Mouse (Mus musculus) heart, embryonic 11.5 days (tissue): ENCODE measurements around the gene Slc13a2. TPM values are rescaled to one million over a fixed set of nuclear protein-coding genes. Genes with fewer than 3 reads are reported as not detected.
A peak's percentile ranks its signal among the peaks of the same experiment; 100 is the strongest.

ENCODE experiments used
- ATAC-seq: fragments of 200-750 bp; cut with Nextera tagmentation; replicated peaks from 2 replicates; pipeline ENCODE4 v1.8.0; 2017; ENCODE audit warnings: moderate library complexity; ENCODE audit not compliant: insufficient number of reproducible peaks, low FRiP score, low TSS enrichment
- H3K27ac ChIP-seq: fragments of 300-500 bp; sonication (generic); 2 replicates; pipeline ENCODE4 v1.5.1; 2014; ENCODE audit warnings: mild to moderate bottlenecking, low read depth, low read length
- H3K27me3 ChIP-seq: fragments of 300-500 bp; sonication (generic); 2 replicates; pipeline ENCODE4 v1.6.1; 2014; ENCODE audit warnings: mild to moderate bottlenecking, low read length, mixed read lengths; ENCODE audit not compliant: control insufficient read depth, insufficient read depth
- H3K36me3 ChIP-seq: fragments of 300-500 bp; sonication (generic); 2 replicates; pipeline ENCODE4 v1.6.1; 2014; ENCODE audit warnings: mild to moderate bottlenecking, low read length, moderate library complexity, mixed read lengths; ENCODE audit not compliant: control insufficient read depth, insufficient read depth
- H3K4me1 ChIP-seq: fragments of 300-500 bp; sonication (generic); 2 replicates; pipeline ENCODE4 v1.6.1; 2014; ENCODE audit warnings: low read length; ENCODE audit not compliant: control insufficient read depth, insufficient read depth
- H3K4me2 ChIP-seq: fragments of 300-500 bp; sonication (generic); 2 replicates; pipeline ENCODE4 v1.6.1; 2014; ENCODE audit warnings: mild to moderate bottlenecking, moderate library complexity
- H3K4me3 ChIP-seq: fragments of 300-500 bp; sonication (generic); 2 replicates; pipeline ENCODE4 v1.5.1; 2014; ENCODE audit warnings: low read depth, low read length
- H3K9ac ChIP-seq: fragments of 300-500 bp; sonication (generic); 2 replicates; pipeline ENCODE4 v1.6.1; 2014; ENCODE audit warnings: mild to moderate bottlenecking, low read depth, low read length, moderate library complexity
- H3K9me3 ChIP-seq: fragments of 300-500 bp; sonication (generic); replicated peaks from 2 replicates; pipeline ENCODE4 v1.6.1; 2016; ENCODE audit warnings: low read length; ENCODE audit not compliant: control insufficient read depth
- WGBS: fragments of 180-500 bp; shearing (Covaris S2); extraction: QIAGEN DNeasy Blood & Tissue Kit; methylation state at CpG from one replicate; pipeline ENCODE4 v1.1.7; 2014; ENCODE audit not compliant: insufficient replicate concordance; 5-methylcytosine and 5-hydroxymethylcytosine counted together
- polyA plus RNA-seq: library from polyadenylated mRNA; unstranded; fragments of >200 nt; fragmentation: Nextera tagmentation; extraction: Ambion mirVana; gene quantifications from 2 replicates; pipeline ENCODE4 v1.2.1, GENCODE M21; 2014

Gene Slc13a2
- polyA plus RNA-seq, 1 experiment from 2014 or later = not detected

DNA sequence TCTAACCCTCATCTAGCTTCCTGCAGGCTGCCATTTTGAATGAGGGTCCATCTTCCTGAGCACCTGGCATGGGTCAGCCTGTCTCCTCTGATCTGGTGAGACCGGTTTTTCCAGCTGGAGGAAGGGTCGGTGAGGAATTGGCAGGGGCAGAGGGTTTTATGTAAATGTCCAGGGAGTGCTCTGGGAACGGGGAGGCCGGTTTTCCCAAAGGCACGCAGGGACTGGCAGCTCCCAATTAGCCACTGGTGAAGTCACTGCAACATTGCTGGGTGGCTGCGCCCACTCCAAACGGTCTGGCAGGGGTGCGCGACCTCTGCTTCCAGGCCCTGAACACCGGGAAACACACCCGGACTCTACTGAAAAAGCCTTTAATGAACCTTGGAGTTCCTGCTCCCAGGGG is 25.1 kb downstream of the Slc13a2 start:
- Histone ChIP-seq H3K9ac (no peak overlapping the region), H3K27ac (no peak overlapping the region), H3K36me3 (no peaks in the 10 kb centered on the region), H3K4me1 (no peaks in the 10 kb centered on the region), H3K4me3 (0 out of 2 replicates have a peak overlapping the region, but pooled peaks have one; percentile 8), H3K4me2 (peak overlapping the region; percentile 50), H3K9me3 (no peaks in the 10 kb centered on the region), H3K27me3 (peaks cover 13% of the 10 kb centered on the region)
- ATAC-seq = no peak
- 45% methylated on average over 11 of the region's 11 CpGs for WGBS

GRCm38 (mm10) chr11:78392728-78393127 is 29.3 kb downstream of the Slc13a2 start:
- no peak overlapping the region for H3K4me3 ChIP-seq
- no peaks in the 10 kb centered on the region for H3K4me1 ChIP-seq
- WGBS = 69% methylated on average over 3 of the region's 3 CpGs
- H3K9ac ChIP-seq = no peak overlapping the region
- H3K27ac ChIP-seq = no peak overlapping the region
- H3K9me3 ChIP-seq = no peaks in the 10 kb centered on the region
- H3K36me3 ChIP-seq = no peaks in the 10 kb centered on the region
- H3K27me3 ChIP-seq = peaks cover 8% of the 10 kb centered on the region; the same call in 1 of the 2 replicates
- no peak overlapping the region for H3K4me2 ChIP-seq
- no peak for ATAC-seq

DNA sequence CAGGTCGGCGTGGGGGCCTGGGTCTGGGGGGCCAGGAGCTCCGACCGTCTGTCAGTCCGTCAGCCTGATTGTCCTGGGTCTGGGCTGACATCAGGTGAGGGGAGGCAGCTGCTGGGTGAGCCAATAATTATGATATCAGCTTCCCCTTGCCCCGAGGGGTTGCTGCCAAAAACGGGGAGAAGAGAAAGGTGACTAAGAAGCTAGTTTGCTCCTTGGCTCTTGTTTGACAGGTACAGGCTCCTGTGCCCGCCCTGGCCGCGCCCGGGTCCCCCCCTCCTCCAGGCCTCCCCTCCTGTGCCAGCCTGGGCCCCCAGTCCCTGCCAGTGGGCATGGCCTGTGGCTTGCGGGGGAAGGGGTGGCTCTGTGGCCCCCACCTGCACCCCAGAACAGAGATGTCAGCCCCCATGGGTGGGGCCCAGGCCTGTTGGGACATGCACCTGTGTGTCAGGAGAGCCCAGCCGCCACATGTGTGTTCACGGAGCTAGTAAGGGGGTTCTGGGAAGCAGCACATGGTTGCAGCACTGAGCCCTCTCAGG is 35.4 kb downstream of the Slc13a2 start, which contains the start of gene Foxn1:
Gene Foxn1 (minus strand): TSS at position 51 of the 536 bp plus-strand sequence.
- H3K4me1 ChIP-seq = no peaks in the 10 kb centered on the region
- no peaks in the 10 kb centered on the region; the same call in 1 of the 2 replicates for H3K27me3 ChIP-seq
- H3K36me3 ChIP-seq = no peaks in the 10 kb centered on the region
- H3K9ac ChIP-seq = no peak within 1 kb of the TSS
- H3K9me3 ChIP-seq = no peaks in the 10 kb centered on the region
- H3K27ac ChIP-seq = no peak within 1 kb of the TSS
- no peak within 1 kb of the TSS for H3K4me3 ChIP-seq
- no peak within 1 kb of the TSS for H3K4me2 ChIP-seq
- 76% methylated on average over 14 of the region's 14 CpGs for WGBS
- ATAC-seq = peak; percentile 35; the same call in 1 of the 2 replicates

DNA sequence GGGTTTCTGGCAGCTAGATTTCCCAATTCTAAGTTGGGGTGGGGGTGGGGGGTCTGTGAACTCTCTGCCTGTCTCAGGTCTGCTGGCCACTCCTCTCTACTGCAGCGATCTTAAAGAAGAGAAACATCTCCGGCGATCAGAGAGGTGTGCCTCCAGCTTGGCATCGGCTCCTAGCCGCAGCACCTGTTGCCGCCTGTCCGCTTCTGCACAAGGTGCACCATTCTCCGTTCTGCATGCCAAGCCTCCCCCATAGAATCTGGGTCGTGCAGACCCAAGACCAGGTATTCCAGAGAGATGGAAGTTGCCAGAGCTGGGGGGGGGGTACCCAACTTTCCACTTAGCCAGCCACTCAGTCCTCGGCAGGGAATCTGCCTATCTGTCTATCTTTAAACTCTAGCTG is 36.2 kb downstream of the Slc13a2 start:
- Histone ChIP-seq H3K4me3 (no peak overlapping the region), H3K9ac (no peak overlapping the region), H3K9me3 (no peaks in the 10 kb centered on the region), H3K27me3 (no peaks in the 10 kb centered on the region; the same call in 1 of the 2 replicates), H3K4me2 (no peak overlapping the region), H3K36me3 (no peaks in the 10 kb centered on the region), H3K4me1 (no peaks in the 10 kb centered on the region), H3K27ac (no peak overlapping the region)
- WGBS = 82% methylated on average over 10 of the region's 10 CpGs
- ATAC-seq = no peak

DNA sequence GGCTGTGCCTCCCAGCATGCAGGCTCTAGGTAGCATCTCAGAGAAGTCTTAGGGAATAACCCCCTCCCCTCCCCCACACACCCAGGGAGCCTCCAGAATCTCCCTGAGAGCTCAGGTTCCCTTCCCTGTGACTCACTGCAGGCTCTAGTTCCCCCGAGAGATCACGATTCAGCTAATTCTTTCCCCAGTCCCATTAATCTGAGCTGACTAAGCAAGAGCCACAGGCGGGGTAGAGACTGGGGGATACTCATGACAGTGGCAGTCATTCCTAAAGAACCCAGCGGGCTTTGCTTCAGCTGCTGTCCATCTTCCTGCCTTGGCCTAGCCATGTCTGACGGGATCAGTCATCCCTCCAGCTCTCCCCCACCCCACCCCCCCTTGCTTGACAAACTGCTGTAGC is 39.3 kb downstream of the Slc13a2 start:
- Histone ChIP-seq H3K27ac (no peak overlapping the region), H3K9ac (no peak overlapping the region), H3K4me2 (no peak overlapping the region), H3K4me1 (no peaks in the 10 kb centered on the region), H3K36me3 (no peaks in the 10 kb centered on the region), H3K4me3 (no peak overlapping the region), H3K9me3 (no peaks in the 10 kb centered on the region), H3K27me3 (no peaks in the 10 kb centered on the region; the same call in 1 of the 2 replicates)
- 33% methylated on average over 5 of the region's 5 CpGs for WGBS
- ATAC-seq = no peak

GRCm38 (mm10) chr11:78382286-78382685 is 39.7 kb downstream of the Slc13a2 start:
- H3K4me3 ChIP-seq = no peak overlapping the region
- H3K9ac ChIP-seq = no peak overlapping the region
- H3K27ac ChIP-seq = no peak overlapping the region
- no peak for ATAC-seq
- peaks cover 2% of the 10 kb centered on the region; the same call in 1 of the 2 replicates for H3K27me3 ChIP-seq
- no peaks in the 10 kb centered on the region for H3K9me3 ChIP-seq
- no peaks in the 10 kb centered on the region for H3K36me3 ChIP-seq
- H3K4me2 ChIP-seq = no peak overlapping the region
- H3K4me1 ChIP-seq = no peaks in the 10 kb centered on the region
- 75% methylated on average over 7 of the region's 7 CpGs for WGBS

DNA sequence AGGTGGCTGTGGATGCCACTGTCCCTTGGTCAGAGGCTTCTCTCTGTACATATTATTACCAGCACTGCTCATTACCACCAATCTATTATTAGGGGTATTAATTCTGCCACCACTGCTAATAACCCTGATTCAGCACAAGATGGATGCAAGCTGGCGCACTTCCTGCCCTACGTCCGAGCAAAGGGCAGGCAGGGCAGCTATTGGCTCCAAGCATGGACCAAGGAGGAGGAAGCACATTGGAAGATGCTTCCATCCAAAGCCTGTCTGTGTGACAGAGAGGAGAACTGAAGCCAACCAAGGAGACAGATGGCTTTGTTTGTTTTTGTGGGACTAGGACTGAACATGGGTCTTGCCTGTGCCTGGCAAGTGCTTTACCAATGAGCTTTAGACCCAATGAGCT is 41.0 kb downstream of the Slc13a2 start:
- Histone ChIP-seq H3K4me1 (no peaks in the 10 kb centered on the region), H3K27ac (no peak overlapping the region), H3K4me3 (no peak overlapping the region), H3K36me3 (no peaks in the 10 kb centered on the region), H3K4me2 (no peak overlapping the region), H3K9ac (no peak overlapping the region), H3K27me3 (peaks cover 4% of the 10 kb centered on the region; the same call in 1 of the 2 replicates), H3K9me3 (no peaks in the 10 kb centered on the region)
- WGBS = 79% methylated on average over 3 of the region's 3 CpGs
- ATAC-seq = no peak

DNA sequence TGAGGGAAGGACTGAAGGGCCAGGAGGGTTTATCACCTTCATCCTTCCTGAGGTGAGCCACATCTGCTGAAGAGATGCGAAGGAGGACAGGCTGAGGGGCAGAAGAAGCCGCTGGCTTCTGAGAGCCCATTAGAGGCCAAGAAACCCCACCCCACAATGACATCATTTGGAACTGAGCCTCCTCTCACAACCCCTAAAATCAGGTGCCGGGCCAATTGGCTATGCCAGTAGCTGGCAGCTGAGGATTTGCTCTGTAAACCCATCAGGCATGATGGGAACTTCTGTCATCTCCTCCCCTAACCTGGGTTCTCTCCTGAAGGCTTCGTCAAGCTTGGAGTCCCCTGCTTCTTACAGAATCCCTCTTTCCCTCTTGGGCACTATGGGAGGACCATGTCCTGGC is 41.7 kb downstream of the Slc13a2 start:
- Histone ChIP-seq H3K4me2 (no peak overlapping the region), H3K9me3 (no peaks in the 10 kb centered on the region), H3K36me3 (no peaks in the 10 kb centered on the region), H3K27me3 (peaks cover 4% of the 10 kb centered on the region; the same call in 1 of the 2 replicates), H3K4me1 (no peaks in the 10 kb centered on the region), H3K27ac (no peak overlapping the region), H3K4me3 (no peak overlapping the region), H3K9ac (no peak overlapping the region)
- 66% methylated on average over 4 of the region's 4 CpGs for WGBS
- no peak for ATAC-seq

DNA sequence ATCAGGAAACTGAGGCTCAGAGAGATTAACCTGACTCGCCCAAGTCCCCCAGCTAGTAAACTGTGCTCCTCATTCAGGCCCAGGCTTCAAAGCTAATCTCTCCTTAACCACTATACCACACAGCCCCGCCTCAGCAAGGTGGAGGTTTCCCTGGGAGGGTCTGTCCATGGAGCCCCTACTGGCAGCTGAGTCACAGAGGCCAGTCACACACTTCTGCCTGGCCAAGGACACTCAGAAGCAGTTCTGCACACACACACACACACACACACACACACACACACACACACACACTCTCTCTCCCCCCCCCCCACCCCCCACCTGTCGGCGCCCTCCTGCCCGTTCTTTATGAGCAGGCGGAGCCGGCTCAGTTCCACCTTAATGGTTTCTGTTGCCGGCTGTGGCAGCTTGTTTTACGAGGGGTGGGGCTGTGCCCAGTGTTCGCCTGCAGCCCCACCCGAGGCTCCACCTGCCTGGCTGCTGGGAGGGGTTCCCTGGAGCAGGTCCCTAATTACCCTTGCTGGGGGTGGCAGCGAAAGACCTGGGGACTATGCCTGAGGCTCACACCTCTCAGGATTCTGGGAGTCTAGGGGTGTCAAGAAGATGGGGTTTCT is 44.4 kb downstream of the Slc13a2 start:
- no peak overlapping the region for H3K27ac ChIP-seq
- H3K27me3 ChIP-seq = peaks cover 4% of the 10 kb centered on the region; the same call in 1 of the 2 replicates
- no peak for ATAC-seq
- H3K9ac ChIP-seq = no peak overlapping the region
- H3K9me3 ChIP-seq = no peaks in the 10 kb centered on the region
- no peaks in the 10 kb centered on the region for H3K36me3 ChIP-seq
- WGBS = 41% methylated on average over 11 of the region's 12 CpGs
- H3K4me2 ChIP-seq = no peak overlapping the region
- no peak overlapping the region for H3K4me3 ChIP-seq
- no peaks in the 10 kb centered on the region for H3K4me1 ChIP-seq
